Mouse (Mus musculus) gastrocnemius, postnatal 4 days (tissue): ENCODE results near the gene Zfp950. TPM values are rescaled to one million over a fixed set of nuclear protein-coding genes. Genes with fewer than 3 reads are reported as not detected.
A peak's percentile ranks its signal among the peaks of the same experiment; 100 is the strongest.

Source experiments
- DNase-seq, 2 experiments: peaks; one replicate each; pipeline ENCODE4 v3.0.0; 2021 to 2022; ENCODE audit warnings: low spot score in 2 of 2, mixed read lengths in 2 of 2
- total RNA-seq, 2 experiments: library from RNA; stranded (reverse); gene quantifications; 2 replicates each; pipeline ENCODE4 v1.2.3; 2021

Gene Zfp950
- total RNA-seq, 2 experiments from 2014 or later = 16.7 to 22.8 TPM

DNA sequence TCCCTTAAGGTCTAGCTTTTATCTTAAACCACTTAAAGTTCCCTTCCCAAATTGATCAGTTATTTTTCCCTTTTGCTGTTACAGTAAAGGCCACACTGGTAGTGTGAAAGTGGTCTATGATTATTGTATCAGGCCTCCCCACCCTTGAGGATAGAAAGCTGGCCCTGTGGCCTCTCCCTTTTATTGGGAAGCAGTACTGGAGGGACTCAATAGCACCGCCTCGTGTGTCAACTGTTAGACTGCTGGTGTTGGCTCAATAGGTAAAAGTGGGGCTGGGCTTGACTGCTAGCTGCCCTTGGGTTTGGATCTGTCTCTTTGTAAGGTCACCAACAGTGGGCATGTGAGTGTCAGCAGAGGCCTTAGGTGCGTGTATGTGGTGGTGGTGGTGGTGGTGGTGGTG lies 76.3 kb downstream of the Zfp950 start:
- DNase-seq = no peak

- DNase-seq = no peak
These were observed 83.1 kb downstream of the Zfp950 start for GRCm38 (mm10) chr19:61057581-61057980.

GRCm38 (mm10) chr19:61056783-61057410 lies 83.7 kb downstream of the Zfp950 start:
- no peak for DNase-seq

DNA sequence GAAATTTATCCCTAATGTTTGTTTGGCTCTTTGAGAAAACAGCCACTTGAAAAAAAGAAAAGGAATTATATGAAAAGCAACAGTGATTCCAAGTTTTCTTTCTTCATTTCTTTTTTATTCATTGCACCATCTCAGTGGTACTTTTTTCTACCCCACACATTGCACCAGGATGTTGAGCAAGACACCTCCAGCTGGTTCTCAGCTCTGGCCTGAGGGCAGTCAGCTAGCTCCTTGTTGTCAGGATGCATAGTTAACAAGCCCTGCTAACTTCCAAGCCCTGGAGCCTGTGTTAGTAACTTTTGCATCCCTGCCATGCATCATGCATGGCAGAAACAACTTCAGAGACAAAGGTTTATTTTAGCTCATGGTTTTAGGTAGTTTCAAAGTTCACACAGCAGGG lies 87.9 kb downstream of the Zfp950 start:
- no peak for DNase-seq

GRCm38 (mm10) chr19:61052008-61052407 lies 88.6 kb downstream of the Zfp950 start:
- DNase-seq = no peak

- no peak for DNase-seq
These were observed 89.5 kb downstream of the Zfp950 start for GRCm38 (mm10) chr19:61051151-61051550.

DNA sequence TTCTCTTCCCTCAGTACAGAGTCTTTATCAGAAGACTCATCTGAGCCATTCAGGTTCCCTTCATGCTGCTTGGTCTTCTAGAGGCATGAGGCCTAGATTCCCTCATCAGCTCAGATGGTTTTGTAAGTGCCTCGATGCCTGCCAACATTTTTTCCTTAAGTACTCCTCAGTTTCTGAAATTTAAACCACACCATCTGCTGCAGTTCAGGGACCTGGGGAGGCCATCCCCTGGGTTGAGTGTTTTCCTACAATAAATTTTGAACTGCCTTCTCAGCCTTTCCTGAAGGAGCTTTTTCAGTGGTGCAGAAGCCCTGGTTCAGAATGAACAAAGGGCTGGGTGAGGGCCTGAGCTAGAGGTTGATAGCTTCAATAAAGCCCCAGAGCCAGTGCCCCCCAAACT lies 91.2 kb downstream of the Zfp950 start:
- peak in 1 of 2 experiments; percentile 16 for DNase-seq

DNA sequence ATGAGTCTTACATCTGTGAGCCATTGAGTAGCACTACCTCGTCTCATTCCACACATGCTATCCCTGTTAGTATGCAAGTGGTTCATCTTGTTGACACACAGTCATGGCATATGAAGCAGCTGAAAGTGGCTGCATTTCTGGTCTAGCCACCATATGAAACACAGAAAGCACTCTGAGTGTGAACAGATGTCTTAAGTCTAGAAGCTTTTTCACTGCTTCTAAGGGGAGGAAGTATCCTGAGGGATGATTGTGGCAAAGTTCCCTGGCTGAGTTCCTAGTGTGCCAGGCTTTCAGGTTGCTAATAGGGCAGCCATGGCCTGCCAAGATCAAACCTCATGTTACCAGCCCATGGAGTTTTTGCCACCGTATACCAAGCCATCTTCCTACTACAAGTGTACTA lies 92.0 kb downstream of the Zfp950 start:
- no peak for DNase-seq

DNA sequence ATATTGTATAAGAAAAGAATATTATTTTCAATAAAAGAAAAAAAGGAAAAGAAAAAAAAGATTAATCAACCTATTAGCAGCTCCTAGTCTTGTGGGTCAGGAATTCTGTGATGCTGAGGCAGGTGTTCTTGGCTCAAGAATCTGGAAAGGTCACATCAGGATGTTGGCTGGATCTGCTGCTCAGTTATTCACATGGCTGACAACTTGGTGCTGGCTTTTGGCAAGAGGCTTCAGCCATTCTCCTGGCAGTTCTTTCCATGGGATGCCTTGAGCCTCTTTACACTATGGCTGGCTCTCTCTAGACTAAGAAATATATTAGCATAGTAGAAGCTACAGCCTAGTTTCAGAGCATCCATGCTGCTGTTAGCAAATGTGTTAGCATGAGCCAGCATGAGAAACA lies 101.5 kb downstream of the Zfp950 start:
- no peak for DNase-seq

DNA sequence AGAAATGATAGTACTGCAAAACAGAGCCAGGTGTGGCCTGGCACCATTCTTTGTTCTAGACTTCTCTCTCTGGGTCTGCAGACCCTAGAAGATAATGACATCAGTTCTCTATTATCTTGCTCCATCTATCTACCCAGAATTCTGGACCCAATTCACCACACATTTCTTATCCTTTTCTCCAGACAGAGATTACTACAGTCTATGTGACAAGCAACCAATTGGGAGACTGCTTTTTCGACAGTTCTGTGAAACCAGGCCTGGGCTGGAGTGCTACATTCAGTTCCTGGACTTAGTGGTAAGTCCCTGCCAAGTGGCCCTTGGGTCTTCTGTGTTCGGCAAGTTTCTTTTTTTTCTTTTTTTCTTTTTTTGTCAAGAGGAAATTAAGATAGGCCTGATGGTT lies 109.1 kb downstream of the Zfp950 start:
- DNase-seq = no peak

- no peak for DNase-seq
These were observed 118.6 kb downstream of the Zfp950 start for GRCm38 (mm10) chr19:61021939-61022566.

DNA sequence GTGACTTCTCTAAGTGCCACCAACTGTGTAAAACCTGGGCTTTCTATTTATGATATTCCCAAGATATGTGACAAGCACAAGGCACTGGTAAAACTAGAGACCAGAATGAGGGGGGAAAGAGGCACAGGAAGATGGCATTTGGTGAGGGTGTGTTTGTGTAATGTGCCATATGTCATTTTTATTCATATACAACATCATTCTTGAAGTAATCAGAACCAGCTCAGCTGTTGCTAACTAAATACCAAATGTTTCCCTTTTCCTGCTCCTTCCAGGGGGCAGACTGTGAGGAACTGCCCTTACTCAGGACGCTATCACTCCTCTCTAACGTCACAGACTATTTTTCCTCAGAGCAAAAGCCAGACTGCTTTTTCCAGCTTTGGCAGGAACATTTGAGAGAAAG lies 119.1 kb downstream of the Zfp950 start:
- no peak for DNase-seq

DNA sequence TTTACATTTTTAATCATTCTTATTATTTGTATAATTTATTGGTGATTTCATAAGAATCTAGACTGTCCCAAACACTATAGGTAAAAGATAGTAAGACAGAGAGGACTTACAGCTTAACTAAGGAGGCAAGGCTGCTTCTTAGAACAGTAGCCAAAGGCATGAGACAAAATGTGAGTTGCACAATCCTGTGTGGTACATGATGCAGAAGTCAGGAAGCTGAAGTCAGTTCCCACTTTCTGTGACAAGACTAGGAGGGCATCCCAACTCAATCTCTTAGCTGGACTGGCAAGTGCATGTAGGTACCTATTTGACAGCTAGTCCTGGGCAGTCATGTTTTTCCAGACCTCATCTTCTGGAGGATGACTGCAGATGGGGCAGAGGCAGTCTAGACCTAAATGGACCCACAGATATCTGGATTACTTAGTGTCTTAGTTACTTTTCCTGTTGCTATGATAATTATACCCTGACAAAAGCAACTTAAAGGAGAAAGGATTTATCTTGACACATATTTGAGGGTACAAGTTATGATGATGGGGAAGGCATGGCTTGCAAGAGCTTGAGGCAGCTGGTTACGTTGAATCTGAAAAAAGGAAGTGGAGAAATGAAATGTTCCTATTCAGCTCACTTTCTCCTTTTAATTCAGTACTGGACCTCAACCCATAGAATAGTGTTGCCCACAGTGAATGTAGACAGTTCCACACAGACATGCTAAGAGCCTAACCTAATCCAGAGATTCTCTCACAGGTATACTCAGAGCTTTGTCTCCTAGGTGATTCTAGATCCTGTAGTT lies 123.0 kb downstream of the Zfp950 start:
- DNase-seq = no peak

DNA sequence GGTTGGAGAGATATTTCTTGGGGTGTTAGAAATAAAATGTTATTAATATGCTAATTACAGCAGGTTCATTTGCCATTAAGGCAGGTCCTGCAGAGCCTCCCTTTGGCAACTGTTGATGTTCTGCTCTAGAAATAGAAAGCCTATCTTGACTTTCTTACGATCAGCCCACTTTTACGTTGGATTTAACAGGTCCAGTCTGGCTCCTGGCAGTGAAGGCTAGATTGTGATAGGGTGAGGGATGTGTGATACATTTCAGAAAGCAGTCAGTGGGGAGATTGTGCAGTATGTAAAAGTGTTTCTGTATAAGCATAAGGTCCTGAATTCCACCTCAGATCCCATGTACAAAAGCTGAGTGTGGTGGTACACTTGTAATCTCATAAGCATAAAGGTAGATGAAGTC lies 131.4 kb downstream of the Zfp950 start:
- DNase-seq = no peak

Other genes starting within 250 kb of the Zfp950 start
- gene Gm7102, start 35.5 kb upstream of the Zfp950 start, total RNA-seq = not detected
- gene Gm6020, start 43.0 kb upstream of the Zfp950 start, total RNA-seq = not detected
- gene Csf2ra, start 87.6 kb upstream of the Zfp950 start, total RNA-seq = 1 to 10 TPM; 6.2 to 8.7 TPM
- not detected for gene Gm21060, start 156.2 kb upstream of the Zfp950 start, total RNA-seq